Mouse (Mus musculus): ENCODE results near the gene H2-M10.1. TPM values are rescaled to one million over a fixed set of nuclear protein-coding genes. Genes with fewer than 3 reads are reported as not detected.
"Not testable (repeated sequence)": the region's sequence is repeated elsewhere in the genome, so short reads cannot be mapped to it uniquely, and the experiment has no call there.

The H2-M10.1 gene
- total RNA-seq (2014; rRNA removed) (not detected in 2 replicates), polyA plus RNA-seq (2015; fragmentation: Nextera tagmentation; extraction: Ambion mirVana) (not detected in 2 replicates)

- Histone ChIP-seq H3K4me2 (ENCODE audit: low read depth, low read length) (no peak within 1 kb of the TSS), H3K36me3 (ENCODE audit: insufficient read depth, low read length) (no peaks in the 10 kb centered on the region), H3K9ac (replicated peaks; ENCODE audit: low read length) (no peak within 1 kb of the TSS), H3K27me3 (ENCODE audit: insufficient read depth, low read length) (no peaks in the 10 kb centered on the region), H3K27ac (no peak within 1 kb of the TSS), H3K9me3 (ENCODE audit: low read length) (no peaks in the 10 kb centered on the region), H3K4me3 (ENCODE audit: low read length) (no peak within 1 kb of the TSS), H3K4me1 (ENCODE audit: insufficient read depth, low read length) (no peaks in the 10 kb centered on the region)
- DNase-seq (ENCODE audit: low spot score): no peak
- no peak for ATAC-seq
- 87% methylated on average over 4 of the region's 4 CpGs for WGBS
- TF ChIP-seq CTCF (IDR thresholded peaks at IDR 0.05; ENCODE audit: low read depth): no peak
These were observed at the start of gene H2-M10.1 for GRCm38 (mm10) chr17:36326055-36326454. Gene H2-M10.1 (minus strand): TSS chr17:36326155.

- not testable (repeated sequence) for H3K4me2 ChIP-seq (ENCODE audit: low read depth, low read length); H3K4me3 ChIP-seq (ENCODE audit: low read length); DNase-seq (ENCODE audit: low spot score); H3K27ac ChIP-seq; H3K9ac ChIP-seq (replicated peaks; ENCODE audit: low read length); H3K36me3 ChIP-seq (ENCODE audit: insufficient read depth, low read length); H3K4me1 ChIP-seq (ENCODE audit: insufficient read depth, low read length); H3K9me3 ChIP-seq (ENCODE audit: low read length); H3K27me3 ChIP-seq (ENCODE audit: insufficient read depth, low read length); ATAC-seq
- WGBS: 98% methylated on average over 2 of the region's 2 CpGs
These were observed 42.4 kb upstream of the H2-M10.1 start, which contains the start of gene H2-M10.3 for GRCm38 (mm10) chr17:36368317-36368716. Gene H2-M10.3 (minus strand): TSS chr17:36368417.

DNA sequence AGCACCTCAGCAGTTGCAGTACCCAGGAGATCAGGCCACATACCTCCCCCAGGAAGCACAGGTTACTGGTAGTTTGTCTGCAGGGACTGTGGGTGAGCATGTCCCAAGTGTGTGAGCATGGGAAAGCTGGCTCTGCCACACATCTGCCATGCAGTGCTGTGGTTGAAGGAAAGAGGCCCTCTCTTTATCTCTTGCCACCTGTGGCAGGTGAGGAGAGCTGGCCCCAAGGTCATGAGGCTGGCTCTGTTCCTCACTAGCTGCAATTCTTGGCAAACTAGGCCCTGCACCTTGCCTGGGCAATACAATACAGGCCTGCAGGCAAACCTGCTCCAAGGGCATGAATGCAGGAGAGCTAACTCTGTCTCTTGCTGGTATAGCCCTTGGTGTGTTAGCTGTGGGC is 36.4 kb upstream of the H2-M10.1 start:
- H3K4me2 ChIP-seq (ENCODE audit: low read depth, low read length); H3K36me3 ChIP-seq (ENCODE audit: insufficient read depth, low read length); H3K9ac ChIP-seq (replicated peaks; ENCODE audit: low read length); H3K4me1 ChIP-seq (ENCODE audit: insufficient read depth, low read length); H3K27me3 ChIP-seq (ENCODE audit: insufficient read depth, low read length); ATAC-seq; H3K27ac ChIP-seq; H3K9me3 ChIP-seq (ENCODE audit: low read length); H3K4me3 ChIP-seq (ENCODE audit: low read length); DNase-seq (ENCODE audit: low spot score): not testable (repeated sequence)

- not testable (repeated sequence) for H3K9ac ChIP-seq (replicated peaks; ENCODE audit: low read length); H3K4me3 ChIP-seq (ENCODE audit: low read length); H3K9me3 ChIP-seq (ENCODE audit: low read length); H3K4me2 ChIP-seq (ENCODE audit: low read depth, low read length); H3K4me1 ChIP-seq (ENCODE audit: insufficient read depth, low read length); H3K27ac ChIP-seq; H3K27me3 ChIP-seq (ENCODE audit: insufficient read depth, low read length); H3K36me3 ChIP-seq (ENCODE audit: insufficient read depth, low read length)
- DNase-seq (ENCODE audit: low spot score) (peak; percentile 61), ATAC-seq (0 out of 2 replicates have a peak, but pooled peaks have one; percentile 45)
- peak; percentile 83 for TF ChIP-seq CTCF (IDR thresholded peaks at IDR 0.05; ENCODE audit: low read depth)
These were observed 31.6 kb upstream of the H2-M10.1 start for GRCm38 (mm10) chr17:36357512-36357911.

- peak; percentile 61 for ATAC-seq
- no peaks in the 10 kb centered on the region for H3K9me3 ChIP-seq (ENCODE audit: low read length)
- H3K27ac ChIP-seq: no peak overlapping the region
- no peaks in the 10 kb centered on the region for H3K27me3 ChIP-seq (ENCODE audit: insufficient read depth, low read length)
- 41% methylated on average over 3 of the region's 3 CpGs for WGBS
- H3K9ac ChIP-seq (replicated peaks; ENCODE audit: low read length): no peak overlapping the region
- DNase-seq (ENCODE audit: low spot score): no peak
- no peak overlapping the region for H3K4me2 ChIP-seq (ENCODE audit: low read depth, low read length)
- no peaks in the 10 kb centered on the region for H3K36me3 ChIP-seq (ENCODE audit: insufficient read depth, low read length)
- H3K4me1 ChIP-seq (ENCODE audit: insufficient read depth, low read length): no peaks in the 10 kb centered on the region
- TF ChIP-seq CTCF (IDR thresholded peaks at IDR 0.05; ENCODE audit: low read depth): no peak
- no peak overlapping the region for H3K4me3 ChIP-seq (ENCODE audit: low read length)
These were observed 29.8 kb upstream of the H2-M10.1 start for GRCm38 (mm10) chr17:36355763-36356162.

DNA sequence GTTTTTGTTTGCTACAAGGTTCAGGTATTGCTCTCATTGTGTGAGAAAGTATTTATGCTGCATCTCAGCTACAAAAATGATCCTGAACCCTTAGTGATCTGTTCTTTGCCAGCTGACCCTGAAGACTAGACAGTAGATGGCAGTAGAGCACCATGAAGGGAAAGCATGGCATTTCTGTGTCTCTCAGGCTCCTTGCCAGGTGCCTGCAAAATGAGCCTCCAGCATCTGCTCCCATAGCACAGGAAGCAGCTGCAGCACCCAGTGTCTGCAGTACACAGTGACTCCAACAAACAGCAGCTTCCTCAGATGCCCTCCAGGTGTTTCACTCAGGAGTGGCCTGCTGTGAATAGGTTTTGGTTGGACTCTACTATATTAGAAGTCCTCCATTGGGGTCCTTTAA is 29.4 kb upstream of the H2-M10.1 start:
- not testable (repeated sequence) for H3K4me2 ChIP-seq (ENCODE audit: low read depth, low read length); H3K9me3 ChIP-seq (ENCODE audit: low read length); H3K27me3 ChIP-seq (ENCODE audit: insufficient read depth, low read length); H3K36me3 ChIP-seq (ENCODE audit: insufficient read depth, low read length); H3K27ac ChIP-seq; H3K4me1 ChIP-seq (ENCODE audit: insufficient read depth, low read length); H3K4me3 ChIP-seq (ENCODE audit: low read length); H3K9ac ChIP-seq (replicated peaks; ENCODE audit: low read length)
- peak; percentile 93 for DNase-seq (ENCODE audit: low spot score)
- ATAC-seq: peak; percentile 83
- TF ChIP-seq CTCF (IDR thresholded peaks at IDR 0.05; ENCODE audit: low read depth): peak; percentile 83

- Histone ChIP-seq H3K27ac (peak overlapping the region; percentile 97), H3K36me3 (ENCODE audit: insufficient read depth, low read length) (no peaks in the 10 kb centered on the region), H3K4me3 (ENCODE audit: low read length) (peak overlapping the region; percentile 57), H3K9me3 (ENCODE audit: low read length) (no peaks in the 10 kb centered on the region), H3K4me1 (ENCODE audit: insufficient read depth, low read length) (no peaks in the 10 kb centered on the region), H3K27me3 (ENCODE audit: insufficient read depth, low read length) (no peaks in the 10 kb centered on the region), H3K9ac (replicated peaks; ENCODE audit: low read length) (peak overlapping the region; percentile 78; the same call in 1 of the 2 replicates), H3K4me2 (ENCODE audit: low read depth, low read length) (peak overlapping the region; percentile 86)
- no peak for TF ChIP-seq CTCF (IDR thresholded peaks at IDR 0.05; ENCODE audit: low read depth)
- 25% methylated on average over 5 of the region's 5 CpGs for WGBS
- DNase-seq (ENCODE audit: low spot score): peak; percentile 17
- peak; percentile 62 for ATAC-seq
These were observed 10.2 kb downstream of the H2-M10.1 start for GRCm38 (mm10) chr17:36315689-36316253.

All from hindbrain, postnatal 0 days (tissue).